Mouse (Mus musculus) retina, postnatal 7 days (tissue): Measurements from ENCODE around the gene Smr3a.

Source experiments
- DNase-seq: peaks from one replicate; pipeline ENCODE4 v3.0.0-alpha.2; 2012; ENCODE audit warnings: low read depth, low spot score

The Smr3a gene

DNA sequence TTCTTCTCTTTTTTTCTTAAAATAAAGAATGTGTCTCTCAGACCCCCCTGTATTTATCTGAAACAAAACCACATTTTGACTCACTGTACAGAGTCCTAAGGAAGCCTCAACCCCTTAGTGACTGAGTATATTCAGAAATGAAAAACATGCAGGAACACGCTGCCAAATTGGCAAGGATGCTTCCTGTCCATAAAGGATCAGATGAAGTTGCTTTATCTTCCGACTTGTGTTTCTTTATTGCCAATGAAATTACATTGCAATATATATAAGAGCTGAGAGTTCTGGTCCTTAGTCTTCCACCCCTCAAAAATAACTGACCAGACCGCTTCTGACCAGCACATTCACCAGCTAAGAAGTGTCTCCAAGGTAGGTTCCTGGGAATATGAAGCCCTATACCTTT, at the start of gene Smr3a:
Gene Smr3a, plus strand, starts transcription at position 301 of the 400 bp plus-strand sequence.
- no peak for DNase-seq

DNA sequence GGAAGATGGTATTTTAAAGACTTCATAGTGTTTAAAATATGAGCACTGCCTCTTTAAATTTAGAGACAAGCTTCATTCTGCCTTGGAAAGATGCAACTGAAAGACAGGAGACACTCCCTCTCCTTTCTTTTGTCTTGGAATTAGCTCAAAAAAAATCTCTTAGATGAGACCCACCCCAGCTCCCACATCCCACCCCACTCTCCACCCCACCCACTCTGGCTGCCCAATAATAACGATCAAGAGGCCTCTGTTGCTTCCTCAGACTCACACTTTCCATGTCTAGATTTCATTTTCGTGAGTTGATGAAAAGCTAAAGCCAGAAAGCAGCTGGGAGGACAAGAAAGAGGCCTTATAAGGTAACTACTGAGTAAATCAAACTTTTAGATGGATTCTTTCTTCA, 33.1 kb upstream of the Smr3a start, which contains the start of the genes 2310003L06Rik and Gm28434:
Gene 2310003L06Rik, plus strand, starts transcription at position 259 of the 400 bp plus-strand sequence.
Gene Gm28434, plus strand, starts transcription at position 317 of the 400 bp plus-strand sequence.
- no peak for DNase-seq

DNA sequence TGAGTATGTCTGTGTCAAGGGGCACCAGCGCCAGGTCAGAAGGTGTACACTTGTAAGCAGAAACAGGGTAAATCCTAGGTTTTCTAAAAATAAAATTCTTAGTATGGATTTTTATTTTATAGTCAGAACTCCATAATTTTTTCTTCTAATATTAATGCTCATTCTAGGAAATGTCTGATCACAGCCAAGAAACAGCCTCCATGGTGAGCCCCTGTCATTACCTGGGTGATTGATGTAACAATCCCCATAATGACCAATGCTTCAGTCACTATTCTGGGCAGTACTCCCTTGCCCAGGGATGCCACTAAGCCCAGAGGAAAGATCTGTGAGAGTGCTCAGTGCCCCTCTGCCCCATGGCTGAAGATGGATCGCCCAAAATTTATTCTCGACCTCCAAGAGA, 23.2 kb upstream of the Smr3a start, which contains the start of gene Cabs1:
Gene Cabs1, plus strand, starts transcription at position 301 of the 400 bp plus-strand sequence.
- DNase-seq = no peak

DNA sequence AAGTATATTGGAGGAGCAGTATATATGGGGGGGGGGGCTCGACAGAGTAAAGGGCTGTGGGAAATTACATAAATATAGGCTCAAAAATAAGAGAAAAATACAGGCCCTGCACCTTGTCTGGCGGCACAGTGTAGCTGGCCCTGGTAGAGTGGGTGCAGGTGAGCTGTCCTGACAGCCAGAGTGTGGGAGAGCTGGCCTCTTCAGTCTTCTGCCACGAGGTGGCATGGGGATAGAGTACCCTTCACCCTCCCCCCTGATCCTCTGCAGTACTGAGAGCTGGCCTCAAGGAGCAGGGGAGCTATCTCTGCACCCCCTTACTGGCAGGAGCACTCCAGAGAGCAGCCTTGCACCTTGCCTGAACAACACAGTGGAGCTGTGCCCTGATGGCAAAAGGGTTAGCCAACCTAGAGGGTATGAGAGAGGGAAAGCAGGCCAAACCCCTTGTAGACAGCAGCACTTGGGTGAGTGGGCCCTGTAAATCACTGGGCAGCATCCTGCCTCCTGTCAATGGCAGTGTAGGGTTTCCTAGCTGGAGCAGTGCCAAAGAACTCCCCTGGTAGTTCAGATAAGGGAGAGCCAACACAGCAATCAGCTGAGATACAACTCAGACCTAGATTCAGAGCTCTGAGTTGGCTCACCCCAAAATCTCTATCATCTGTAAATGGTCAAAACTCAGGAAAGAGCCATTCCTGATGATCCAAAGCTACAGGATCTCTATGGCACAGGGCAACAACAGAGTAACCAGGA, 19.7 kb upstream of the Smr3a start:
- DNase-seq = no peak

DNA sequence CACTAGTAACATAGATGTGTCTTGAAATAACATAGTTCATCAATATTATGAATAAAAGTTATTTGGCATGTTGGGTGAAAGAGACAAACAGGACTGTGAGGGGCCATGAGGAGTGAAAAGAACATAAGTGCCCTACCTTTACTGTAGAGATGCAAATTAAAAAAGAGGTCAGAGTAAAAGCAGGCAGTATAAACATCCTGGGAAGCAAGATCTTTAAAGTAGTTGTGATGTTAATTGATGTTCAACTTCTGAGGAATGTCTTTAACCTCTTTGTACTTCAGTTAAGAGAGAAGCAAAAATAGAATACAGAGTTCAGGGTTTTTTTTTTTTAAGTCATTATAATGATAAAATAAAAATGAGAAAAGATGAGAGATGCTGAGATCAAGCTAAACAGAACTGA, 2.9 kb downstream of the Smr3a start:
- no peak for DNase-seq
